Mouse (Mus musculus): Measurements from ENCODE around the gene Syngap1.
A peak's percentile ranks its signal among the peaks of the same experiment; 100 is the strongest.

The Syngap1 gene

GRCm38 (mm10) chr17:26990521-26990920, 49.5 kb downstream of the Syngap1 start:
- no peak for DNase-seq (ENCODE audit: low spot score in 2 of 2)

DNA sequence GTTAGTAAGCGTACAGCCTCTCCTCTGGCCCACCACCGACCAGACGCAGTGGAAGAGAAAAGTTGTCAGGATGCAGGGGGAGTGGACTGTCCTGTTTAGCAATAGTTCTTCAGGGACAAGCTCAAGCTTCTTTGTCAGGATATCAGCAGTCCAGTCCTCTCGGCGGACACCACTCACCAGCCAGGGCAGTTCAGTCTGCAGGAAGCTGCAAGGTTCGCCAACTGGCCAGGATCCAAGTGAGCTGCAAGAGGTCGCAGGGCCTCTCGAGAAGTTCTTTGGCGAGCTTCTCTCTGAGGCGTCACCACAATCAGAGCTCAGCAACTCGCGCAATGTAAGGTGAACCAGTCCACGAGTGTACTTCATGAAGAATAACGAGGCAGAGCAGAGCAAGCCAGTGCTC, 53.4 kb downstream of the Syngap1 start:
- no peak for DNase-seq (ENCODE audit: low spot score in 2 of 2)

- DNase-seq (ENCODE audit: low spot score in 2 of 2): no peak
These were observed 54.0 kb downstream of the Syngap1 start for GRCm38 (mm10) chr17:26995006-26995405.

DNA sequence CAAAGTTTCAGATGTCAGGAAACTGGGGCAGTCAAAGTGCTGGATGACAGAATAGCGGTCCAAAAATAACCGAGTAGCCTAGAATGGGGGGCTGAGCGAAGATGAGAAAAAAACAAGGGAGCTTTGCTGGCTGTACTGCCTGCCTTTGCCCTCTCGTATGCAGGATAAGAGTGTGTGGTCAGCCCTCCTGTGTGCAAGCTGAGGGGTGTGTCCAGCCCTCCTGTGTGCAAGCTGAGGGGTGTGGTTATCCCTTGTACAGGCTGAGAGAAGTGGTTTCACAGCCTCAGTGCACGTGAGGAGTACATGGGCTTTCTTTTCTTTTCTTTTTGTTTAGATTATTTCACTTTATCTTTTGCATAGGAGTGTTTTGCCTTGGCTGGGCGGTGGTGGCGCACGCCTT, 54.5 kb downstream of the Syngap1 start:
- DNase-seq (ENCODE audit: low spot score in 2 of 2): no peak

GRCm38 (mm10) chr17:26997661-26998060, 56.6 kb downstream of the Syngap1 start:
- DNase-seq (ENCODE audit: low spot score in 2 of 2): no peak

DNA sequence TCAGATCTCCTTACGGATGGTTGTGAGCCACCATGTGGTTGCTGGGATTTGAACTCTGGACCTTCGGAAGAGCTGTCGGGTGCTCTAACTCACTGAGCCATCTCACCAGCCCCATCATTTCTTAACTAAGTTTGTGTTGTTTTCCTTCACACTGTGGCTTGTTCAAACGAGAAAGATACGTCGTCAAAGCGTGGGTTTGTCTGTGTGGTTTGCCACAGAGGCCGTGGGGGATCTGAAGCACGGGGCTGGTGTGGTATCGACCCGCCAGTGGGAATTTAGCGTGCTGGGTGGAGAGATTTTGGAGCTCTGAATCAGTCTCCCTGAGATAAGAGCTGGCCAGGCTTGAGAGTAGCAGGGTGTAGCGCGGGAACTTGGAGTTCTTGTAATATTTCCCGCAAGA, 57.2 kb downstream of the Syngap1 start:
- DNase-seq (ENCODE audit: low spot score in 2 of 2): no peak

DNA sequence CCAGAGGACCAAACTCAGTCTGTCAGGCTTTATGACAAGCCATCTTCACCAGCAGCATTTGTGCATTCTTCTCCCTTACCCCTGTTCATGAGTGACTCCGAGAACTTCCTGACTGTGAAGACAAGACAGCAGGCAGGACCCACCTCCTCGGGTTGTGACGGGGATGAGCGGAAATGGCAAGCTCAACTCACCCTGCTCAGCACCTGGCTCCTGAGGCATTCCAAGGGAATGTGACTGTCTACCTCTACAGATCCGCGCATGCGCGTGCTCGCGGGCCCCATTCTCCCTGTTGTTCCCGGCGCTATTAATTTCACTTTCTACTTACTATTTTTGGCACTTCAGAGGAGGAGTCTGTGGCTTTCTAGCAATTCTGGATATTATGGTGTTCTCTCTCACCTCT, 58.9 kb downstream of the Syngap1 start:
- peak in 1 of 2 experiments; percentile 61 for DNase-seq (ENCODE audit: low spot score in 2 of 2)

DNA sequence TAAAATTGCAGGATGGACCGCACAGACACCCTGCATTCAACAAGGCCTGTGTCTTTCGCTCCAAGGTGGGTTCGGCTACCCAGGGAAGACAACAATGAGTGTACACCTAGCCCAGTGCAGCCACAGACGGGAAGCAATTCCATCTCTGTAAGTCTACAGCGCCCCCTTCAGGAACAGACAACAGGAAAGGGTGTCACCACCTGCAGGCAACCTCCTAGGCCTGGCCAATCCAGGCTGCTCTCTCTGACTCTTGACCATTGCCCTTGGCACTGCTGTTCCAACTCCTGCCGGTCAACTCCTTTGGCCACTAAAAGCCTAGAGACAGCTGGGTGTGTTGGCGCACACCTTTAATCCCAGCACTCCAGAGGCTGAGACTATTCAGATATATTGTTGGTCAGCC, 60.1 kb downstream of the Syngap1 start:
- no peak for DNase-seq (ENCODE audit: low spot score in 2 of 2)

DNA sequence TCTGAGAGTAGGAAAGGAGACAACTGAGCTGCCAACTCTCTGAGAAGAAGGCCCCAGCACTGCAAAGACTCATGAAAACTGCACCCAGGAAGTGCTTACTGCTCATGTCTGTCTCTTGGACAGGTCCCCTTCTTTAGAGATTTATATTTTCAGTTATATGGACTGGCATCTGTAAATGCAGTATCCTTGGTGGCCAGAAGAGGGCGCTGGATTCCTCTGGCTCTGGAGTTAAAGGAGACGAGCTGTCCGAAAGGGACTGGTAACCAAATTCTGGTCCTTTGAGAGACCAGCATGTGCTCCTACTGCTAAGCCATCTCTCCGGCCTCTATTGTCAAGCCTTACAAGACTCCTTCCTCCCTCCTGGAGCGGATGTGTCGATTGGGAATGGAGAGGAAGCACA, 60.8 kb downstream of the Syngap1 start:
- no peak for DNase-seq (ENCODE audit: low spot score in 2 of 2)

- no peak for DNase-seq (ENCODE audit: low spot score in 2 of 2)
These were observed 63.4 kb downstream of the Syngap1 start for GRCm38 (mm10) chr17:27004431-27004830.

GRCm38 (mm10) chr17:27004903-27005485, 63.9 kb downstream of the Syngap1 start:
- no peak for DNase-seq (ENCODE audit: low spot score in 2 of 2)

GRCm38 (mm10) chr17:27005644-27006043, 64.6 kb downstream of the Syngap1 start:
- no peak for DNase-seq (ENCODE audit: low spot score in 2 of 2)

- DNase-seq (ENCODE audit: low spot score in 2 of 2): no peak
These were observed 67.2 kb downstream of the Syngap1 start for GRCm38 (mm10) chr17:27008277-27008676.

- DNase-seq (ENCODE audit: low spot score in 2 of 2): peak in 1 of 2 experiments; percentile 64
These were observed 70.1 kb downstream of the Syngap1 start for GRCm38 (mm10) chr17:27011167-27011566.

- no peak for DNase-seq (ENCODE audit: low spot score in 2 of 2)
These were observed 71.1 kb downstream of the Syngap1 start for GRCm38 (mm10) chr17:27011998-27012672.

- DNase-seq (ENCODE audit: low spot score in 2 of 2): peak; percentile 62 to 82
These were observed 71.9 kb downstream of the Syngap1 start for GRCm38 (mm10) chr17:27012909-27013308.

- DNase-seq (ENCODE audit: low spot score in 2 of 2): peak; percentile 69 to 88
These were observed 76.8 kb downstream of the Syngap1 start for GRCm38 (mm10) chr17:27017564-27018499.

DNA sequence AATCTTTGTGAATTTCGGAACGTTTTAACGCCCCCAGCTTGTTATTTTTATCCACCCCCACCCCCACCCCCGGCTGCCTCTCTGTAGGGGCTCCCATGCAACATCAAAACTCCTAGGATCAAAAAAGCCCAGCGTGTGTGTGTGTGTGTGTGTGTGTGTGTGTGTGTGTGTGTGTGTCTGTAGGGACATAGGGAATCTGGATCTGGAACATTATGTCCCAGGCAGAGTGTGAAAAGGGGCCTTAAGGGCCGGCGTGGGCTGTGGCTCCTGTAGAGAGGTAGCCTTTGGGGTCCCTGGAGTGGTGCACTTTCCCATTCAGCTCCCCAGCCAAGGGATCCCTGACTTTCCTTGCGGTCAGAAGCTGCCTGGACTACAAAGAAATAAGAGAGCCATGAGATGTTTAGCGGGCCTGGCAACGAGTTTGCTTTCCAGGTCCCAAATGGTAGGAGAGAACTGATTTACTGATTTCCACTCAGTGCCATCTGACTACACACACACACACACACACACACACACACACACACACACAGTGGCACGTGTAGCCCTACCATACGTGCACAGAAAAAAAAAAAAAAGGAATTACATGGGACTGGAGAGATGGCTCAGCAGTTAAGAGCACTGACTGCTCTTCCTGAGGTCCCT, 77.6 kb downstream of the Syngap1 start:
- peak in 1 of 2 experiments; percentile 43 for DNase-seq (ENCODE audit: low spot score in 2 of 2)

GRCm38 (mm10) chr17:27021076-27021475, 80.0 kb downstream of the Syngap1 start:
- DNase-seq (ENCODE audit: low spot score in 2 of 2): no peak

GRCm38 (mm10) chr17:27021736-27022135, 80.7 kb downstream of the Syngap1 start:
- DNase-seq (ENCODE audit: low spot score in 2 of 2): no peak

All from left cerebral cortex, adult 9 months (tissue).